Mouse (Mus musculus): ENCODE data around the gene Gm21800.
"Not testable (repeated sequence)": the region's sequence is repeated elsewhere in the genome, so short reads cannot be mapped to it uniquely, and the experiment has no call there.

The Gm21800 gene

DNA sequence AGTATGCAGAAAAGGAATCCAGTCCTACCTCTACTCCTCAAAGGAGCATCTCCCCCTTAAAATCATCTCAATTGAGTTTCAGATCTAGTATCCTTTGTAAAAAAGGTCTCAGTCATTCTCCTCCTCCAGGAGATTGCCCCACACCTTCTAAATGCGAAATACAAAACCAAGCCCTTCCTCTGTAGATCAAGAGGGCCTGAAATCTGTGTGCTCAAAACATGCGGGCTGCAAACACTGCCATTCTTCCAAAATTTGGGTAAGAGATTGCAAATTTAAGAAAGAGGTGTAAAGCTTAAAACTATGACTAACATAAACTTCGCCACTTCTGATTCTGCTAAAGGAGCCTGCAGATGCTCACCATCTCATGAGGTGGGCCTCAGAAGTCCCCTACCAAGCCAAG lies at the start of gene Gm21800:
Gm21800 (plus strand) TSS at position 301 of the 400 bp plus-strand sequence.
- not testable (repeated sequence) for DNase-seq (ENCODE audit: low spot score)

Measured in ovary, postnatal 14 days (tissue).